Mouse (Mus musculus) cerebellum, postnatal 10 days (tissue): ENCODE data around the gene Rapgefl1.

ENCODE experiments used
- DNase-seq, 2 experiments: peaks; one replicate each; pipeline ENCODE4 v3.0.0; 2021; ENCODE audit warnings: mixed read lengths in 2 of 2

Rapgefl1 gene

GRCm38 (mm10) chr11:98863028-98863750, 26.6 kb downstream of the Rapgefl1 start, which contains the start of gene Wipf2:
TSS of gene Wipf2 (plus strand) at chr11:98863638.
- DNase-seq: peak; percentile 98 to 99

- peak; percentile 87 to 91 for DNase-seq
These were observed 27.3 kb downstream of the Rapgefl1 start for GRCm38 (mm10) chr11:98863751-98864429.

GRCm38 (mm10) chr11:98867293-98867692, 30.7 kb downstream of the Rapgefl1 start:
- DNase-seq: peak; percentile 30 to 64

GRCm38 (mm10) chr11:98869906-98870305, 33.3 kb downstream of the Rapgefl1 start:
- no peak for DNase-seq

GRCm38 (mm10) chr11:98870791-98871190, 34.2 kb downstream of the Rapgefl1 start:
- no peak for DNase-seq

GRCm38 (mm10) chr11:98871416-98871815, 34.8 kb downstream of the Rapgefl1 start:
- no peak for DNase-seq

GRCm38 (mm10) chr11:98872040-98872439, 35.5 kb downstream of the Rapgefl1 start:
- DNase-seq: no peak

GRCm38 (mm10) chr11:98873900-98874299, 37.3 kb downstream of the Rapgefl1 start:
- DNase-seq: no peak

- no peak for DNase-seq
These were observed 40.4 kb downstream of the Rapgefl1 start for GRCm38 (mm10) chr11:98877001-98877400.

GRCm38 (mm10) chr11:98887703-98888102, 51.1 kb downstream of the Rapgefl1 start:
- no peak for DNase-seq

- DNase-seq: no peak
These were observed 52.5 kb downstream of the Rapgefl1 start for GRCm38 (mm10) chr11:98889077-98889476.

GRCm38 (mm10) chr11:98889977-98890376, 53.4 kb downstream of the Rapgefl1 start:
- no peak for DNase-seq

GRCm38 (mm10) chr11:98892426-98892825, 55.8 kb downstream of the Rapgefl1 start:
- no peak for DNase-seq

GRCm38 (mm10) chr11:98900529-98901125, 64.0 kb downstream of the Rapgefl1 start:
- DNase-seq: no peak

- DNase-seq: no peak
These were observed 66.1 kb downstream of the Rapgefl1 start for GRCm38 (mm10) chr11:98902621-98903245.
